Mouse (Mus musculus): Measurements from ENCODE around the gene Ppp1r18. TPM values are rescaled to one million over a fixed set of nuclear protein-coding genes. Genes with fewer than 3 reads are reported as not detected.
A peak's percentile ranks its signal among the peaks of the same experiment; 100 is the strongest.

Ppp1r18 gene
- polyA plus RNA-seq, 1 experiment from 2014 or later, result 14.2 TPM

- Histone ChIP-seq H3K4me3 (ENCODE audit: low read depth, low read length) (no peak overlapping the region), H3K4me1 (ENCODE audit: control insufficient read depth, low read depth, low read length) (peaks cover 27% of the 10 kb centered on the region), H3K27ac (ENCODE audit: low read length) (no peak overlapping the region), H3K27me3 (ENCODE audit: control insufficient read depth, insufficient read depth, low read depth, low read length) (peaks cover 12% of the 10 kb centered on the region), H3K4me2 (ENCODE audit: low read depth, low read length) (peak overlapping the region; percentile 33), H3K36me3 (ENCODE audit: control insufficient read depth, insufficient read depth) (peaks cover 3% of the 10 kb centered on the region; the same call in 1 of the 2 replicates), H3K9me3 (replicated peaks; ENCODE audit: control insufficient read depth, low read length) (peaks cover 2% of the 10 kb centered on the region; the same call in 1 of the 2 replicates), H3K9ac (ENCODE audit: low read depth, low read length) (peak overlapping the region; percentile 22)
- 6% methylated on average over 21 of the region's 21 CpGs for WGBS (ENCODE audit: insufficient replicate concordance)
- ATAC-seq (ENCODE audit: low read depth), result peak; percentile 45
Observed at GRCm38 (mm10) chr17:35873774-35874519, 8.6 kb downstream of the Ppp1r18 start.

GRCm38 (mm10) chr17:35874721-35875120 is 9.3 kb downstream of the Ppp1r18 start:
- no peak overlapping the region for H3K27ac ChIP-seq (ENCODE audit: low read length)
- no peak overlapping the region for H3K4me3 ChIP-seq (ENCODE audit: low read depth, low read length)
- H3K4me1 ChIP-seq (ENCODE audit: control insufficient read depth, low read depth, low read length), result peaks cover 27% of the 10 kb centered on the region
- H3K27me3 ChIP-seq (ENCODE audit: control insufficient read depth, insufficient read depth, low read depth, low read length), result peaks cover 4% of the 10 kb centered on the region
- H3K36me3 ChIP-seq (ENCODE audit: control insufficient read depth, insufficient read depth), result peaks cover 3% of the 10 kb centered on the region; the same call in 1 of the 2 replicates
- no peak overlapping the region for H3K9ac ChIP-seq (ENCODE audit: low read depth, low read length)
- peaks cover 2% of the 10 kb centered on the region; the same call in 1 of the 2 replicates for H3K9me3 ChIP-seq (replicated peaks; ENCODE audit: control insufficient read depth, low read length)
- 76% methylated on average over 6 of the region's 6 CpGs for WGBS (ENCODE audit: insufficient replicate concordance)
- no peak overlapping the region for H3K4me2 ChIP-seq (ENCODE audit: low read depth, low read length)
- ATAC-seq (ENCODE audit: low read depth), result no peak

GRCm38 (mm10) chr17:35879245-35880057 is 14.1 kb downstream of the Ppp1r18 start, which contains the start of gene Dhx16:
Gene Dhx16 (plus strand): TSS chr17:35879819.
- Histone ChIP-seq H3K27me3 (ENCODE audit: control insufficient read depth, insufficient read depth, low read depth, low read length) (no peaks in the 10 kb centered on the region), H3K4me1 (ENCODE audit: control insufficient read depth, low read depth, low read length) (peaks cover 15% of the 10 kb centered on the region), H3K4me2 (ENCODE audit: low read depth, low read length) (peak within 1 kb of the TSS; percentile 74), H3K9me3 (replicated peaks; ENCODE audit: control insufficient read depth, low read length) (no peaks in the 10 kb centered on the region), H3K27ac (ENCODE audit: low read length) (peak within 1 kb of the TSS; percentile 78), H3K36me3 (ENCODE audit: control insufficient read depth, insufficient read depth) (peaks cover 31% of the 10 kb centered on the region), H3K4me3 (ENCODE audit: low read depth, low read length) (peak within 1 kb of the TSS; percentile 85), H3K9ac (ENCODE audit: low read depth, low read length) (peak within 1 kb of the TSS; percentile 91)
- 5% methylated on average over 66 of the region's 66 CpGs for WGBS (ENCODE audit: insufficient replicate concordance)
- peak; percentile 96 for ATAC-seq (ENCODE audit: low read depth)

GRCm38 (mm10) chr17:35882924-35883323 is 17.5 kb downstream of the Ppp1r18 start:
- WGBS (ENCODE audit: insufficient replicate concordance), result 89% methylated on average over 17 of the region's 17 CpGs
- peaks cover 49% of the 10 kb centered on the region for H3K36me3 ChIP-seq (ENCODE audit: control insufficient read depth, insufficient read depth)

DNA sequence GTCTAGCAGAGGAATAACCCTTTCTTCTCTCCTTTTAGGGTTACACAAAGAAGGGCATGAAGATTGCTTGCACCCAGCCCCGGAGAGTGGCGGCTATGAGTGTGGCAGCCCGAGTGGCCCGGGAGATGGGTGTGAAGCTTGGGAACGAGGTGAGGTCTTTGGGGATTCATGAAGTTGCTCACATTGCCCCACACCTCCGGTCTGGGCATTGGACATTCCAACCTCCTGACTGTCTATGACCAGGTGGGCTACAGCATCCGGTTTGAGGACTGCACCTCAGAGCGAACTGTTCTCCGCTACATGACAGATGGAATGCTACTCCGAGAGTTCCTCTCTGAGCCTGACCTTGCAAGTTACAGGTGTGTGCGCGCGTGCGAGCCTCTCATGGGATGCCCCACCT is 18.4 kb downstream of the Ppp1r18 start:
- 89% methylated on average over 14 of the region's 14 CpGs for WGBS (ENCODE audit: insufficient replicate concordance)

More at GRCm38 (mm10) chr17:35882924-35883323, 17.5 kb downstream of the Ppp1r18 start:
- no peaks in the 10 kb centered on the region for H3K9me3 ChIP-seq (replicated peaks; ENCODE audit: control insufficient read depth, low read length)
- peaks cover 11% of the 10 kb centered on the region for H3K4me1 ChIP-seq (ENCODE audit: control insufficient read depth, low read depth, low read length)
- H3K27ac ChIP-seq (ENCODE audit: low read length), result no peak overlapping the region
- H3K9ac ChIP-seq (ENCODE audit: low read depth, low read length), result no peak overlapping the region
- H3K27me3 ChIP-seq (ENCODE audit: control insufficient read depth, insufficient read depth, low read depth, low read length), result no peaks in the 10 kb centered on the region
- H3K4me3 ChIP-seq (ENCODE audit: low read depth, low read length), result no peak overlapping the region
- ATAC-seq (ENCODE audit: low read depth), result no peak
- H3K4me2 ChIP-seq (ENCODE audit: low read depth, low read length), result no peak overlapping the region

GRCm38 (mm10) chr17:35887725-35888124 is 22.3 kb downstream of the Ppp1r18 start:
- no peak for ATAC-seq (ENCODE audit: low read depth)
- Histone ChIP-seq H3K27ac (ENCODE audit: low read length) (no peak overlapping the region), H3K4me2 (ENCODE audit: low read depth, low read length) (no peak overlapping the region), H3K4me1 (ENCODE audit: control insufficient read depth, low read depth, low read length) (no peaks in the 10 kb centered on the region), H3K9ac (ENCODE audit: low read depth, low read length) (no peak overlapping the region), H3K9me3 (replicated peaks; ENCODE audit: control insufficient read depth, low read length) (no peaks in the 10 kb centered on the region), H3K27me3 (ENCODE audit: control insufficient read depth, insufficient read depth, low read depth, low read length) (no peaks in the 10 kb centered on the region), H3K4me3 (ENCODE audit: low read depth, low read length) (no peak overlapping the region), H3K36me3 (ENCODE audit: control insufficient read depth, insufficient read depth) (peaks cover 66% of the 10 kb centered on the region)
- WGBS (ENCODE audit: insufficient replicate concordance), result 80% methylated on average over 13 of the region's 17 CpGs

More for the DNA sequence above, 18.4 kb downstream of the Ppp1r18 start:
- Histone ChIP-seq H3K4me2 (ENCODE audit: low read depth, low read length) (no peak overlapping the region), H3K27me3 (ENCODE audit: control insufficient read depth, insufficient read depth, low read depth, low read length) (no peaks in the 10 kb centered on the region), H3K36me3 (ENCODE audit: control insufficient read depth, insufficient read depth) (peaks cover 54% of the 10 kb centered on the region), H3K4me1 (ENCODE audit: control insufficient read depth, low read depth, low read length) (peaks cover 11% of the 10 kb centered on the region), H3K4me3 (ENCODE audit: low read depth, low read length) (no peak overlapping the region), H3K27ac (ENCODE audit: low read length) (no peak overlapping the region), H3K9ac (ENCODE audit: low read depth, low read length) (no peak overlapping the region), H3K9me3 (replicated peaks; ENCODE audit: control insufficient read depth, low read length) (no peaks in the 10 kb centered on the region)
- ATAC-seq (ENCODE audit: low read depth), result no peak

GRCm38 (mm10) chr17:35896781-35897643 is 31.6 kb downstream of the Ppp1r18 start, which contains the start of gene 2310061I04Rik:
Gene 2310061I04Rik (minus strand): TSS chr17:35897431.
- Histone ChIP-seq H3K4me3 (ENCODE audit: low read depth, low read length) (peak within 1 kb of the TSS; percentile 91), H3K36me3 (ENCODE audit: control insufficient read depth, insufficient read depth) (peaks cover 10% of the 10 kb centered on the region), H3K27ac (ENCODE audit: low read length) (peak within 1 kb of the TSS; percentile 80), H3K27me3 (ENCODE audit: control insufficient read depth, insufficient read depth, low read depth, low read length) (no peaks in the 10 kb centered on the region), H3K4me1 (ENCODE audit: control insufficient read depth, low read depth, low read length) (peaks cover 13% of the 10 kb centered on the region), H3K9ac (ENCODE audit: low read depth, low read length) (peak within 1 kb of the TSS; percentile 93), H3K4me2 (ENCODE audit: low read depth, low read length) (peak within 1 kb of the TSS; percentile 97), H3K9me3 (replicated peaks; ENCODE audit: control insufficient read depth, low read length) (no peaks in the 10 kb centered on the region)
- peak; percentile 95 for ATAC-seq (ENCODE audit: low read depth)
- WGBS (ENCODE audit: insufficient replicate concordance), result under 1% methylated on average over 85 of the region's 86 CpGs
